Mouse (Mus musculus) forebrain, embryonic 11.5 days (tissue): ENCODE measurements around the gene Gm9747. TPM values are rescaled to one million over a fixed set of nuclear protein-coding genes. Genes with fewer than 3 reads are reported as not detected.
A peak's percentile ranks its signal among the peaks of the same experiment; 100 is the strongest.

ENCODE experiments used
- ATAC-seq: fragments of 200-750 bp; cut with Nextera tagmentation; replicated peaks from 2 replicates; pipeline ENCODE4 v1.8.0; 2017; ENCODE audit warnings: moderate TSS enrichment; ENCODE audit not compliant: low FRiP score
- DNase-seq: peaks from one replicate; pipeline ENCODE4 v3.0.0-alpha.2; 2017; ENCODE audit warnings: low spot score
- H3K27ac ChIP-seq: fragments of 300-500 bp; sonication (generic); 2 replicates; pipeline ENCODE4 v1.5.1; 2014; ENCODE audit warnings: low read depth, low read length
- H3K27me3 ChIP-seq: fragments of 300-500 bp; sonication (generic); 2 replicates; pipeline ENCODE4 v1.6.1; 2014; ENCODE audit warnings: mild to moderate bottlenecking, low read length, mixed read lengths; ENCODE audit not compliant: control insufficient read depth, insufficient read depth
- H3K36me3 ChIP-seq: fragments of 300-500 bp; sonication (generic); 2 replicates; pipeline ENCODE4 v1.6.1; 2014; ENCODE audit warnings: mild to moderate bottlenecking, low read length, moderate library complexity, mixed read lengths; ENCODE audit not compliant: control insufficient read depth, insufficient read depth
- H3K4me1 ChIP-seq: fragments of 300-500 bp; sonication (generic); replicated peaks from 2 replicates; pipeline ENCODE4 v1.6.1; 2014; ENCODE audit warnings: low read length, mixed read lengths; ENCODE audit not compliant: control insufficient read depth, insufficient read depth
- H3K4me2 ChIP-seq: fragments of 300-500 bp; sonication (generic); 2 replicates; pipeline ENCODE4 v1.6.1; 2014; ENCODE audit warnings: low read depth, mild to moderate bottlenecking, low read length, moderate library complexity, mixed read lengths; ENCODE audit not compliant: severe bottlenecking
- H3K4me3 ChIP-seq: fragments of 300-500 bp; sonication (generic); 2 replicates; pipeline ENCODE4 v1.5.1; 2014; ENCODE audit warnings: low read depth, low read length
- H3K9ac ChIP-seq: fragments of 300-500 bp; sonication (generic); 2 replicates; pipeline ENCODE4 v1.6.1; 2014; ENCODE audit warnings: low read length
- H3K9me3 ChIP-seq: fragments of 300-500 bp; sonication (generic); 2 replicates; pipeline ENCODE4 v1.6.1; 2016; ENCODE audit warnings: low read length, mixed read lengths; ENCODE audit not compliant: control insufficient read depth
- WGBS: fragments of 180-500 bp; shearing (Covaris S2); extraction: QIAGEN DNeasy Blood & Tissue Kit; methylation state at CpG from one replicate; pipeline ENCODE4 v1.1.7; 2014; 5-methylcytosine and 5-hydroxymethylcytosine counted together
- polyA plus RNA-seq: library from polyadenylated mRNA; unstranded; fragments of >200 nt; fragmentation: Nextera tagmentation; extraction: Ambion mirVana; gene quantifications from 2 replicates; pipeline ENCODE4 v1.2.1, GENCODE M21; 2014

Gene Gm9747
- polyA plus RNA-seq, 1 experiment from 2014 or later, result 42.7 TPM

- Histone ChIP-seq H3K36me3 (no peaks in the 10 kb centered on the region), H3K4me3 (no peak overlapping the region), H3K4me2 (no peak overlapping the region), H3K9ac (no peak overlapping the region), H3K27ac (no peak overlapping the region), H3K4me1 (no peaks in the 10 kb centered on the region), H3K9me3 (no peaks in the 10 kb centered on the region), H3K27me3 (no peaks in the 10 kb centered on the region)
- WGBS, result 91% methylated on average over 6 of the region's 6 CpGs
- ATAC-seq (no peak), DNase-seq (no peak)
These were observed 10.4 kb downstream of the Gm9747 start for GRCm38 (mm10) chr1:82243260-82243825.

GRCm38 (mm10) chr1:82245002-82245401 is 12.1 kb downstream of the Gm9747 start:
- 79% methylated on average over 5 of the region's 5 CpGs for WGBS
- ATAC-seq (no peak), DNase-seq (no peak)

GRCm38 (mm10) chr1:82247221-82247951 is 14.5 kb downstream of the Gm9747 start:
- no peaks in the 10 kb centered on the region for H3K4me1 ChIP-seq
- DNase-seq (no peak), ATAC-seq (no peak)
- H3K9me3 ChIP-seq, result no peaks in the 10 kb centered on the region
- H3K9ac ChIP-seq, result no peak overlapping the region
- H3K36me3 ChIP-seq, result no peaks in the 10 kb centered on the region
- 68% methylated on average over 10 of the region's 10 CpGs for WGBS
- no peak overlapping the region for H3K4me2 ChIP-seq
- no peak overlapping the region for H3K4me3 ChIP-seq
- H3K27ac ChIP-seq, result no peak overlapping the region
- no peaks in the 10 kb centered on the region for H3K27me3 ChIP-seq

More at GRCm38 (mm10) chr1:82245002-82245401, 12.1 kb downstream of the Gm9747 start:
- H3K9ac ChIP-seq, result no peak overlapping the region
- no peaks in the 10 kb centered on the region for H3K27me3 ChIP-seq
- no peak overlapping the region for H3K27ac ChIP-seq
- H3K4me3 ChIP-seq, result no peak overlapping the region
- H3K4me2 ChIP-seq, result no peak overlapping the region
- H3K9me3 ChIP-seq, result no peaks in the 10 kb centered on the region
- no peaks in the 10 kb centered on the region for H3K4me1 ChIP-seq
- H3K36me3 ChIP-seq, result no peaks in the 10 kb centered on the region

- Histone ChIP-seq H3K27me3 (no peaks in the 10 kb centered on the region), H3K36me3 (no peaks in the 10 kb centered on the region), H3K4me3 (no peak overlapping the region), H3K9ac (no peak overlapping the region), H3K4me2 (no peak overlapping the region), H3K4me1 (peaks cover 3% of the 10 kb centered on the region; the same call in 1 of the 2 replicates), H3K9me3 (no peaks in the 10 kb centered on the region), H3K27ac (no peak overlapping the region)
- 90% methylated on average over 9 of the region's 9 CpGs for WGBS
- no peak for DNase-seq
- ATAC-seq, result no peak
These were observed 21.0 kb downstream of the Gm9747 start for GRCm38 (mm10) chr1:82253789-82254445.

GRCm38 (mm10) chr1:82257457-82257856 is 24.5 kb downstream of the Gm9747 start:
- Histone ChIP-seq H3K4me3 (no peak overlapping the region), H3K27me3 (no peaks in the 10 kb centered on the region), H3K36me3 (no peaks in the 10 kb centered on the region), H3K4me1 (peaks cover 5% of the 10 kb centered on the region; the same call in 1 of the 2 replicates), H3K4me2 (no peak overlapping the region), H3K9me3 (no peaks in the 10 kb centered on the region), H3K27ac (no peak overlapping the region), H3K9ac (no peak overlapping the region)
- ATAC-seq, result no peak
- DNase-seq, result no peak
- 81% methylated on average over 5 of the region's 5 CpGs for WGBS

GRCm38 (mm10) chr1:82258331-82258730 is 25.4 kb downstream of the Gm9747 start:
- H3K4me1 ChIP-seq, result peaks cover 5% of the 10 kb centered on the region; the same call in 1 of the 2 replicates
- H3K27ac ChIP-seq, result no peak overlapping the region
- H3K9ac ChIP-seq, result no peak overlapping the region
- H3K4me3 ChIP-seq, result no peak overlapping the region
- no peak overlapping the region for H3K4me2 ChIP-seq
- H3K36me3 ChIP-seq, result no peaks in the 10 kb centered on the region
- H3K9me3 ChIP-seq, result no peaks in the 10 kb centered on the region
- ATAC-seq (no peak), DNase-seq (no peak)
- H3K27me3 ChIP-seq, result no peaks in the 10 kb centered on the region
- 75% methylated on average over 7 of the region's 7 CpGs for WGBS

- no peak overlapping the region for H3K4me3 ChIP-seq
- peaks cover 5% of the 10 kb centered on the region; the same call in 1 of the 2 replicates for H3K4me1 ChIP-seq
- no peak overlapping the region for H3K4me2 ChIP-seq
- H3K27me3 ChIP-seq, result no peaks in the 10 kb centered on the region
- H3K9ac ChIP-seq, result no peak overlapping the region
- 49% methylated on average over 3 of the region's 3 CpGs for WGBS
- ATAC-seq (no peak), DNase-seq (no peak)
- no peaks in the 10 kb centered on the region for H3K9me3 ChIP-seq
- no peak overlapping the region for H3K27ac ChIP-seq
- H3K36me3 ChIP-seq, result no peaks in the 10 kb centered on the region
These were observed 27.1 kb downstream of the Gm9747 start for GRCm38 (mm10) chr1:82260055-82260454.

GRCm38 (mm10) chr1:82261053-82261618 is 28.2 kb downstream of the Gm9747 start:
- DNase-seq (peak; percentile 79), ATAC-seq (peak; percentile 87)
- WGBS, result 42% methylated on average over 9 of the region's 9 CpGs
- H3K36me3 ChIP-seq, result no peaks in the 10 kb centered on the region
- peaks cover 5% of the 10 kb centered on the region; the same call in 1 of the 2 replicates for H3K4me1 ChIP-seq
- no peak overlapping the region for H3K27ac ChIP-seq
- H3K9me3 ChIP-seq, result no peaks in the 10 kb centered on the region
- H3K27me3 ChIP-seq, result no peaks in the 10 kb centered on the region
- no peak overlapping the region for H3K9ac ChIP-seq
- no peak overlapping the region for H3K4me2 ChIP-seq
- no peak overlapping the region for H3K4me3 ChIP-seq
